Mouse (Mus musculus) cerebellum, adult 9-10 months (tissue): Measurements from ENCODE around the gene Rp9.
A peak's percentile ranks its signal among the peaks of the same experiment; 100 is the strongest.

ENCODE experiments used
- DNase-seq: peaks from one replicate; pipeline ENCODE4 v3.0.0; 2022

Gene Rp9

GRCm38 (mm10) chr9:22469643-22470042 lies at the start of gene Rp9:
Gene Rp9 (minus strand): TSS chr9:22469743.
- DNase-seq: no peak

GRCm38 (mm10) chr9:22518394-22519041 lies 49.0 kb upstream of the Rp9 start:
- peak; percentile 33 for DNase-seq

- no peak for DNase-seq
Measured at GRCm38 (mm10) chr9:22515076-22515475, 45.5 kb upstream of the Rp9 start.

DNA sequence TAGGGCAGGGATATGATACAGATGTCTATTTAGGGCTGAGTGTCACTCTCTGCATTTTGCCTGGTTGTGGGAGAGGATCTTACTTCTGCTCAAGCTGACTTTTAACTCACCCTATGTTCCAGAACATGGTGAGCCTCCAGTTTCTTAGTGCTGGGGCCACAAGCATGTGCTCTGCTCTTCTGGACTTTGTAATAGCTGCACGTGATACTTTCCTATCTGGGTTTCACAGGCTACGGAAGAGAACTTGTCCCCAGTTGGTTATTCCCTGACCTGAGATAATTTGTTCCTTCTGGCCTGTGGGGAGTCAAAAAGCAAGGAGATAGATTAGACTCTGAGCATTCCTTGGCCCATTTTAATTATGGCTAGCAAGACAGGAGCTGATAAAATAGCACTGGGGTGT lies 36.0 kb upstream of the Rp9 start:
- no peak for DNase-seq

GRCm38 (mm10) chr9:22503581-22503980 lies 34.0 kb upstream of the Rp9 start:
- no peak for DNase-seq

GRCm38 (mm10) chr9:22502972-22503371 lies 33.4 kb upstream of the Rp9 start:
- no peak for DNase-seq

DNA sequence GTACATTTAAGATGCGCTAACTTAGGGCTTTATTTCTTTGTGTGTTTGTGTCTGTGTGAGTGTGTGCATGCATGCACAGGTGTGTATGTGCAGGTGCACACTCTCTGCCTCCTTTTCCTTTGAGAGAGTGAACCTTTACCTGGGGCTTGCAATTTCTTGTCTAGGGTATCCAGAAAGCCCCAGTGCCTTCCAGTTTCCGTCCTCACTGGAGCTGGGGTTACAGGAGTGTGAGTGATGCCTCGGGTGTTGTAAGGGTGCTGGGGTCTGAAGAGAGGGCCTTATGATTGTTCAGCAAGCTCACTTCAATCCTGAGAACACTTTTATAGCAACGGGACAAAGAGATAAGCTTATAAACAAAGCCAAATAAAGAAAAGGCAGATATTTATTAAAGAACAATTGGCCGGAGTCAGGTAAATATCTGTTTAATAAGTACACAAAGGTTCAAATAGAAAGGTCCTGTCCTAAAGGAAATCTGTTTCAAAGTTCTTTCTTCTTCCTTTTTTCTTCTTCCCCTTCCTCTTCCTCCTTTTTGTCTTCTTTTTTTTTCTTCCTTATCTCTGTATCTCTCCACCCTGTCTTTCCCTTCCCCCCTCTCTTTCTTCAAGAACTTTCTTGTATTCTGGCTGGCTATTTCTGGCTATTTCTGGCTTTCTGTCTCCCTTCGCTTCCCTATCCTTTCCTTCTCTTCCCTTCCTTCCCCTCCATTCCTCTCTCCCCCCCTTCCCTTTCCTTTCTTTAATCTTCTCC lies 27.7 kb upstream of the Rp9 start:
- DNase-seq: no peak

DNA sequence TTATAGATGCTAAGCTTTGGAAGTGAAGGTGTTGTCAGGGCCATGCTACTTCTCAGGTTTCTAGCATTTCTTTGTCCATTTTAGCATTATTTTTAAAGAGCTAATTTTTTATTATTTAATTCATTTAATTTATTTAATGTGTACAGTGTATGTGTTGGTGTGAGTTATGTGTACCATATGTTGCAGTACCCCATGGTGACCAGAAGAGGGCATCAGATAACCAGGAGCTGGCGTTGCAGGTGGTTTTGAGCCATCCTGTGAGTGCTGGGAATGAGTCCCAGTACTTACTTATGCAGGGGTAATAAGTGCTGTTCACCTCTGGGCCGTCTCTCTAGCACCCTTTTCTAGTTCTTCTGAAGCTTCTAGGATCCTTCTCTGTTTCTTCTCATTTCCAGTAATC lies 25.6 kb upstream of the Rp9 start:
- no peak for DNase-seq

- no peak for DNase-seq
Measured at GRCm38 (mm10) chr9:22494203-22494807, 24.8 kb upstream of the Rp9 start.

- no peak for DNase-seq
Measured at GRCm38 (mm10) chr9:22488963-22489362, 19.4 kb upstream of the Rp9 start.

DNA sequence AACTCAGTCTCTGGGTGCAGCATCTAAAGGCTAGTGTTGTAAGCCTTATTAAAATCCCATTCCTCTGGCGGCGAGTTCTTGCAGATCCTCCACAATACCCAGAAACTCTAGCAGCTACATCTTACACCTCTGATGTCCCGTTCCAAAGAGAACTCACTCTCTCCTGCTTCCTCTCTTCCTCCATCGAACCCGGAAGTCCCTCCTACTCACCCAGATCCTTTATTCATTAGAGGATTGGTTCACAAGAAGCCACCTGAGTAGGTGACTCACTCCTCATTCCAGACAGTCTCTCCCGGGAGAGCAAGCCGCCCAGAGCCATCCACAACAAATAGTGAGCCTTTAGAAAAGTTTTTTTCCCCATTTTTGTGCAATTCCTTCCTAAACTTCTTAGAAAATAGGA lies 16.7 kb upstream of the Rp9 start:
- DNase-seq: no peak

DNA sequence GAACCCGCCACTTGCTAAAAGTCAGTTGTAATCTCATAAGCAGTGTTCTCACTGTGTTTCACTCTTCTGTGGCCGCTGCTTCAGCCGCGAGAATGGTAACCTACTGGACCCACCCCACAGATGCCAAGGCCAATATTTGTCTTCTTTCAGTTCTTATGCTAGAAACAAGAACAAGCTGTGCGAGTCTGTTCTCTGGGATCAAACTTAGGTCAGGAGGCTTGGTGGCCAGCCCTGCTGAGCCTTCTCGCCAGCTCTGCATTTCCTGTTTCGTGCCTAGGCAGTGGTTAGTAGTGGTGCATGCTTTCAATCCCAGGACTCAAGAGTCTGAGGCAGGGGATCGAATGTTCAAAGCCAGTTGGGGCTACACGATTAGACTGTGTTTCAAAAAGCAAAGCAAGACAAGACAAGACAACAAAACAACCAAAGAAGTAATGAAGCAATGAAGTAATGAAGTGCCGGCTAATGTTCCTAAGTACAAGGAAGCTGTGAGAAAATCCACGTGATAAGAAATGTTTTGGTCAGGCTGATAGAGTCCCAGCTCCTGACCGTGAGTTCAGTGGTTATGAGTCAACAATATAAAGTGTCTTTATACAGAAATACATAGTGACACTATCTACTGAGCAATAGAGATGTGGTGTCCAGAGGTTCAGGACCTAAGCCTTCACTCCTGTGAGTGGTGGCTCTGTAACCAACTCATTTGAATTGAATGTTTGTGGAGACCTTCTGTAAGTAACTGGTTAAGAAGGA lies 15.2 kb upstream of the Rp9 start:
- no peak for DNase-seq

GRCm38 (mm10) chr9:22483866-22484561 lies 14.5 kb upstream of the Rp9 start:
- no peak for DNase-seq

GRCm38 (mm10) chr9:22478946-22479345 lies 9.4 kb upstream of the Rp9 start:
- no peak for DNase-seq

DNA sequence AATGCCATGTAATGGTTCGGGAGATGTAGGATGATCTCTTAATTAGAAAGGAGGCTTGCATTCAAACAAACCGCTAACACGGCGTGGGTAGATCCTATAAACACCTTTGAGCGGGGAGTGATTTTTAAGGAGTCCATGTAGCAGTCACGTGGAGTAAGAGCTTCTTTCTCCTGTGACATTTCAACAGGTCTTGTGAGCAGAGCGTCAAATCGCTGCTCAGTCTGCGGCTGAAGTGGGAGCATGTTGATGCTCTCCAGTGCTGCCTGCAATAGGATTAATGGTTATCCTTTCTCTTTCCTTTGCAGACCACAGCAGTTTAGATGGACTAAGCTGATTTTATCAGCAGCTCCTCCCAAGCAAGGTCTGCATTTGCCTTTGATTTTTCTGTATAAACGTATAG lies 6.7 kb upstream of the Rp9 start:
- DNase-seq: no peak

DNA sequence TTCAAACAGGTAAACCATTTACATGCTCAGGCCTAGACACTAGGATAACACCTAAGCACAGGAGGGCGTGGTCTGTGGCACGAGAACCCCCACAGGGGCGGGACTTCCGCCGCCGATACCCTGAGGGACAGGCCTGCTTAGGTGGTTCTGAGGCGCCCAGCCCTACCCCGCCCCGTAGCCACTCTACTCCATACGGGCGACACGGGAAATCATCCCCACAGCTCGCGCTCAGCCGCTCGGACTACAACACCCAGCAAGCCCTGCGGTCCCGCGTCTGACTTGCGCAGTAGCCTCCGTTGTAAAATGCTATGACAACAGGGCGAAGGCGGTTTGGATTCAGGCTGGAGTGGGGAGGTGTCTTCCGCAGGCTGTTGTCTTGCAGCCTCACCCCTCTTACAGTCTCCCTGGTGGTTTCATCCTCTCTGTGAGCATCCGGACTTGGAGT lies 5.9 kb upstream of the Rp9 start, which contains the start of gene Bbs9:
Gene Bbs9 (plus strand): TSS at position 292 of the 445 bp plus-strand sequence.
- DNase-seq: peak; percentile 97

GRCm38 (mm10) chr9:22468899-22469259 lies 664 bp downstream of the Rp9 start:
- peak; percentile 46 for DNase-seq

- peak; percentile 67 for DNase-seq
Measured at GRCm38 (mm10) chr9:22468170-22468898, 1.2 kb downstream of the Rp9 start.

DNA sequence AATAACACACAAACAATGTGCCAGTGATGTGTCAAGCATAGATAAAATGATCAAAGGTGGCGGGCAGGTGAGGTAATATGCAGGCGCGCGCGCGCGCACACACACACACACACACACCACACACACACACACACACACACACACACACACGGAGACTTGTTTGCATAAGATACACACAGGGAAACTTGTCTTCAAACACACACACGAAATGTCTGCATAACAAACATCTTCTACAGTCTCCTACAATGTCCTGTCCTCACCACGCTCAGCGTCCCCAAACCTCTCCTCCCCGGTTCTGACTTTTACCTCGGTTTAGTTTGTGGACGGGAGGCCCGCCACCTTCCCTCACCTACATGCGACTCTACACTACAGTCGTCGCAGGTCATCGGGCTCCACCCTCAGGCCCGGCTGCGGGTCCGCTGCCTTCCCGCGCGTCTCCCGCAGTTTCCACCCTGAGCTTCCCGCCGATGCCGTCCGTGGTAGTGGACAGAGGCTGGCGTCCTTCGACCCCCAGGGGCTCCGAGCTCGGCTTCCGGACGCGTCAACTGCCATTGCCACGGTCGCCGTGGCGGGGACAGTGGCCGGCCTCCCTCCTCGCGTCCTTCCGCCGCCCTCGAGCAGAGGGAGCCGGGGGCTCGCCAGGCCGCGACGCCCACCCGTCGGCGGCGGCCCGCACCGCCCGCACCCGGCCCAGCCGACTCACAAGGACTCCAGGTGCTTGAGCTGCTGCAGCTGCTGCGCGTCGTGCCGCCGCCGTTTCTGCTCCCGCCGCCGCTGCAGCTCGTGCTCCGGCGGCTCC lies 2.0 kb downstream of the Rp9 start:
- DNase-seq: peak; percentile 57

GRCm38 (mm10) chr9:22466212-22466611 lies 3.3 kb downstream of the Rp9 start:
- DNase-seq: peak; percentile 53

GRCm38 (mm10) chr9:22461946-22462345 lies 7.6 kb downstream of the Rp9 start:
- peak; percentile 98 for DNase-seq
